Mouse (Mus musculus) heart, adult 2 months (tissue): ENCODE measurements at regions not wholly inside any gene's neighbourhood (a gene's known extent, or its start where the extent isn't known, plus 50 kb on each side); places are given as distances from the start of the nearest gene placed in this dataset.
"Not testable (repeated sequence)": the region's sequence is repeated elsewhere in the genome, so short reads cannot be mapped to it uniquely, and the experiment has no call there.

Experiments used
- DNase-seq, 2 experiments: peaks; one replicate each; pipeline ENCODE4 v3.0.0; 2021
- H3K27ac ChIP-seq: fragments of 200-600 bp; 2 replicates; pipeline ENCODE4 v1.8.1; 2022
- H3K27me3 ChIP-seq: fragments of 200-500 bp; 2 replicates; pipeline ENCODE4 v1.6.1; 2012; ENCODE audit warnings: mild to moderate bottlenecking, low read length, inconsistent platforms, mixed read lengths; ENCODE audit not compliant: control insufficient read depth, insufficient read depth
- H3K36me3 ChIP-seq: fragments of 200-500 bp; 2 replicates; pipeline ENCODE4 v1.6.1; 2012; ENCODE audit warnings: low read length, inconsistent platforms; ENCODE audit not compliant: control insufficient read depth, insufficient read depth
- H3K4me1 ChIP-seq: fragments of 200-500 bp; 2 replicates; pipeline ENCODE4 v1.6.1; 2011; ENCODE audit warnings: low read length; ENCODE audit not compliant: control insufficient read depth, insufficient read depth
- H3K4me3 ChIP-seq: fragments of 200-600 bp; 2 replicates; pipeline ENCODE4 v1.8.1; 2022
- H3K79me2 ChIP-seq: fragments of 200-500 bp; replicated peaks from 2 replicates; pipeline ENCODE4 v1.6.1; 2012; ENCODE audit warnings: mild to moderate bottlenecking, inconsistent platforms, low read length, moderate library complexity, mixed read lengths; ENCODE audit not compliant: control insufficient read depth, insufficient read depth
- H3K9ac ChIP-seq: fragments of 200-500 bp; 2 replicates; pipeline ENCODE4 v1.6.1; 2012; ENCODE audit warnings: low read depth, mild to moderate bottlenecking, control low read depth, inconsistent platforms, low read length, mixed read lengths
- CTCF ChIP-seq: fragments of 200-600 bp; IDR thresholded peaks from 2 replicates; pipeline ENCODE4 v1.8.1; 2022; ENCODE audit warnings: antibody characterized with exemption, mild to moderate bottlenecking, moderate library complexity
- EP300 ChIP-seq: fragments of 200-500 bp; IDR thresholded peaks from 2 replicates; pipeline ENCODE4 v1.6.1; 2011; ENCODE audit warnings: low read depth, low read length, control low read depth; ENCODE audit not compliant: insufficient read depth
- POLR2A ChIP-seq: fragments of 200-500 bp; IDR thresholded peaks from 2 replicates; pipeline ENCODE4 v1.6.1; 2011; ENCODE audit warnings: mild to moderate bottlenecking, low read depth, low read length, control low read depth; ENCODE audit not compliant: insufficient read depth
- WGBS: fragments of 180-500 bp; shearing (Covaris S2); methylation state at CpG from one replicate; pipeline ENCODE4 v1.1.7; 2018; 5-methylcytosine and 5-hydroxymethylcytosine counted together
- intact Hi-C: fragments of 180-260 bp; cut with DNase I; formaldehyde crosslinking; loops from one replicate; pipeline ENCODE4 v1.15.1; 2025

GRCm38 (mm10) chr19:51355701-51356100 is 677.3 kb upstream of the Sorcs1 start:
- 69% methylated on average over 1 of the region's 1 CpGs for WGBS
- DNase-seq = no peak
- Histone ChIP-seq H3K79me2 (no peaks in the 10 kb centered on the region), H3K9ac (no peak overlapping the region), H3K4me3 (no peak overlapping the region), H3K36me3 (no peaks in the 10 kb centered on the region), H3K4me1 (no peaks in the 10 kb centered on the region), H3K27me3 (no peaks in the 10 kb centered on the region), H3K27ac (no peak overlapping the region)
- intact Hi-C loops = no loop called here
- no peak for TF ChIP-seq CTCF
- TF ChIP-seq POLR2A = no peak
- no peak for TF ChIP-seq EP300

- H3K27me3 ChIP-seq = no peaks in the 10 kb centered on the region
- no peak overlapping the region for H3K4me3 ChIP-seq
- WGBS = 71% methylated on average over 2 of the region's 2 CpGs
- no peaks in the 10 kb centered on the region for H3K4me1 ChIP-seq
- no peak for DNase-seq
- TF ChIP-seq POLR2A (no peak), EP300 (no peak), CTCF (no peak)
- H3K36me3 ChIP-seq = no peaks in the 10 kb centered on the region
- intact Hi-C loops = no loop called here
- no peak overlapping the region for H3K9ac ChIP-seq
- H3K27ac ChIP-seq = no peak overlapping the region
- H3K79me2 ChIP-seq = no peaks in the 10 kb centered on the region
These were observed 662.0 kb upstream of the Sorcs1 start for GRCm38 (mm10) chr19:51340491-51340890.

DNA sequence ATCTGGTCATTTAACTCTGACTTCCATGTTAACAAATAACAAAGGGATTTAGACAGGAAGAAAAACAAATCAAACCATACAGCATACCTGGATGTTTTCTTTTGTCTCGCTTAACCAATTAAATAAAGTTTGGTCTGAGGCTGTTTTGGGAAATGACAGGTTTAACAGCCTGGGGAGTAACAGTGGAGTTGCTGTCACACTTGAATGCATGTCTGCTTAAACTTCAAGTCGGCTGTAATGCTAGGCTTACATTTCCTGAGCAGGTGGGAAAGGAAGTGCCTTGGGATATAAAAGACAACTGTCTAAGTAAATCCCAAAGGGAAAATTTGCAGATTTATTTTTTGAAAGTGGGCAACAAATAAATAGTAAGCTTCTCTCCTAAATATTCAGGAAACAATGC is 651.6 kb upstream of the Sorcs1 start:
- WGBS = 42% methylated on average over 2 of the region's 2 CpGs
- Histone ChIP-seq H3K79me2 (no peaks in the 10 kb centered on the region), H3K36me3 (no peaks in the 10 kb centered on the region), H3K27me3 (no peaks in the 10 kb centered on the region), H3K4me3 (no peak overlapping the region), H3K9ac (no peak overlapping the region), H3K4me1 (no peaks in the 10 kb centered on the region), H3K27ac (no peak overlapping the region)
- TF ChIP-seq EP300 = no peak
- TF ChIP-seq POLR2A = no peak
- TF ChIP-seq CTCF = no peak
- no peak for DNase-seq
- intact Hi-C loops = no loop called here

DNA sequence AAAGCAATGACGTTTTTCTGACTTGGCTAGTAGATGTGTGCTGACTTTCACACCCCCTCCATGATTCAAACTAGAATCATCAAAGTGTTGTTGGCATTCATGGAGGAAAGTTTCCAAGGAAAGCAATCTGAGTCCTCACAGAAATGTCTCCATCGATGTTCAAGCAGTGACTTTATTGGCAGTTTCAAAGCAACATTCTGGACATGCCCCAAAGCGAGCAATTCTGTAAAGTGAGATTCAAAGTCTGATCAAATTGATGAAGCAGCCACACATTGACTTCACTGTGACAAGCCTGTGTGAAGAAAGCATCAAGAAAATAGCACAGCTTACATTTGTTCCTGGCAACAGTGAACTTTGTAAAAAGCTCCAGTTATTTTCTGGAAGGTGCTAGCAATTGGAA is 625.3 kb upstream of the Sorcs1 start:
- DNase-seq = no peak
- Histone ChIP-seq H3K4me1 (no peaks in the 10 kb centered on the region), H3K27me3 (no peaks in the 10 kb centered on the region), H3K4me3 (no peak overlapping the region), H3K36me3 (no peaks in the 10 kb centered on the region), H3K9ac (no peak overlapping the region), H3K27ac (no peak overlapping the region), H3K79me2 (no peaks in the 10 kb centered on the region)
- WGBS = 66% methylated on average over 3 of the region's 3 CpGs
- intact Hi-C loops = no loop called here
- TF ChIP-seq POLR2A (no peak), CTCF (no peak), EP300 (no peak)

DNA sequence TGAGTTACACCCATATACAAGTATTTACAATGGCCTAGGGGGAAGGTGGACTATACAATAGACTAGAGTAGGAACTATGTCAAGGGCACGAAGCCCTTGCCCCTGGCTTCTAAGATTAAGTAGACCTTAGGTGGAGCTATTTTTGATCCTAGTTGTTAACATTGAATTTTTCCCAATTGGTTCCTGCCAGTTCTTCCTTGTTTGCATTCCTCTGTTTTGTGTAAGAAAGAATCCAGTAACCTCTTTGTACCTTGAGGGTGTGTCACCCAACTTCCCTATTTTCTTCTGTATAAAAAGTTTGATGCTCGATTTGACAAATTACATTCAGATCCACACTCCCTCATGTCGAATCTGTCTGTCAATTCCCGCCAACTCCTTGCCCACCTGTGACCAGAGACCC is 618.2 kb upstream of the Sorcs1 start:
- H3K4me3 ChIP-seq, H3K9ac ChIP-seq, DNase-seq, intact Hi-C loops, H3K27ac ChIP-seq, H3K36me3 ChIP-seq, H3K79me2 ChIP-seq, H3K27me3 ChIP-seq, H3K4me1 ChIP-seq: not testable (repeated sequence)
- WGBS = 81% methylated on average over 4 of the region's 4 CpGs

GRCm38 (mm10) chr19:51268978-51269556 is 590.6 kb upstream of the Sorcs1 start:
- Histone ChIP-seq H3K27ac (no peak overlapping the region), H3K36me3 (no peaks in the 10 kb centered on the region), H3K27me3 (no peaks in the 10 kb centered on the region), H3K4me3 (no peak overlapping the region), H3K9ac (no peak overlapping the region), H3K4me1 (no peaks in the 10 kb centered on the region), H3K79me2 (no peaks in the 10 kb centered on the region)
- no peak for TF ChIP-seq POLR2A
- no peak for TF ChIP-seq CTCF
- TF ChIP-seq EP300 = no peak
- DNase-seq = no peak
- WGBS = 30% methylated on average over 4 of the region's 4 CpGs
- intact Hi-C loops = no loop called here
